Mouse (Mus musculus) megakaryocyte-erythroid progenitor cell, adult 5-6 weeks (primary cell): ENCODE results near the gene Angptl2. TPM values are rescaled to one million over a fixed set of nuclear protein-coding genes. Genes with fewer than 3 reads are reported as not detected.

Experiments
- ATAC-seq: replicated peaks from 2 replicates; pipeline ENCODE4 v1.8.0; 2016; ENCODE audit warnings: mild to moderate bottlenecking, inconsistent platforms; ENCODE audit not compliant: severe bottlenecking, poor library complexity, low FRiP score, low TSS enrichment
- total RNA-seq, 2 experiments: library from RNA; stranded (forward) in 1 of 2; stranded (reverse) in 1 of 2; fragments of 200-1000, 215-1000 nt in 1 of 2; fragments of >200 nt in 1 of 2; fragmentation: Nextera tagmentation in 1 of 2; gene quantifications; 2 replicates each; pipeline ENCODE4 v1.2.3; 2014 to 2017

Gene Angptl2
- total RNA-seq, 2 experiments from 2014 or later: 0.89 TPM; not detected in 1

DNA sequence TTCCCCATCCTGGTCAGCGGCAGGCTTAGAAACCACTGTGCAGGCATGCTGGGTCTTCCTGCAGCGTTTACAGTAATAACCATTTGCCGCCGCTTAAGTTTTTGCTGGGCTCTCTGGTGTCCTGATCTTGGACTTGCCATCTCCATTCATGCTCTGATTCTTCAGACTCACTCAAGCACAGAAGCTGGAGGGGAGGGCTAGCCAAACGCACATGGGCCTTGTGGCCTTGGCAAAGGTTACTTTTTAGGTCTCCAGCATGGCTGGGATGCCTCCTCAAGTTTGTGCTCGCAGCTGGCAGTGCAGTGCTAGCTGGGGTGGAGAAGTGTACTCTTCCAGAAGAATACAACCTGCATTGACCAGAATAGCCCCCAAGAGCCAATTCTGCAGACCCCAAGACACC, 6.6 kb downstream of the Angptl2 start:
- ATAC-seq: no peak

DNA sequence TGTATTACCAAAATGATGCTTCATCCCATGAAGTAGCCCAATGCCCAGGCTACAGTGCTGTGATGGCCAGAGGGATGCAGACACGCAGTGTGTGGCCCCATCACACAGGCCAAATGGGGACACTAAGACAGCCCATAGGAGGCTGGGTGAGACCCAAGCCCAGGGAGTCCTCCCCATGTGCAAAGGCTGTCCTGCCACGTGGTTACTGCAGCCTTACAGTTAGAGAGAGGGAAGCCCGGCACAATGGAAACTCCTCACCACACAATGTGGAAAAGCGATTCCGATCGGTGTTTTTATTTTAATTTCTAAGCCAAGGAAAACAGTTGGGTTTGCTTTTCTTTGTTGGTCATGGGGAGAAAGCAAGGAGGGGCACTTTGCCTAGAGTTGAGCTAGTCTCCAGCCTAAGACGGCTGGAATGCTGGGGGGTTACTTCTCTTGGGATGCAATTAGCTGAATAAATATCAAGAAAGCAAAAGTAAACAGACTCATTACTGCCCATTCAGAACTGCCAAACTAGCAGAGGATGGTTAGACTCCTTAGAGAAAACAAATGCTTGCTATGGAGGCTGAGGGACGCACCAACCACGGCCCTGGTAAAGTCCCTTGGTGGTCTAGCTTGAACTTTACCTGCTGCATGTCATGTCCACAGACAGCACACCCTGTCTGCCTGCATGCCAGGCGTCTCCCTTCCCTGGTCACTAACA, 7.9 kb downstream of the Angptl2 start:
- ATAC-seq: no peak

DNA sequence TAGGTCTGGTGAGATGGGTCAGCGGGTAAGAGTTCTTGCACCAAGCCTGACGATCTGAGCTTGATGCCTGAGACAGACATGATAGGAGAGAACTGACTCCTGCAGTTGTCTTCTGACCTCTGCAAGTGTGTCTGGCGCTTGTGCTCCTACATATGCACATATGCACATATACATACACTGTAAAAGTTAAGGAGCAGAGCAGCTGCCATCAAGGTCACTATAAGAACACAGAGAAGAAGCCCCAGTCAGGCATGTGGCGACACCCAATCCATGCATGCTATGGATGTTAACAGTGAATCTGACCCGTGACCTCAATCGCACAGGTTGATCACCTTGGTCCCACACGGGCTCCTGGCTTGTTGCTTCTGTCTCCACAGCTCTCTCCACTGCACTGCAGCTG, 10.1 kb downstream of the Angptl2 start:
- ATAC-seq: no peak

DNA sequence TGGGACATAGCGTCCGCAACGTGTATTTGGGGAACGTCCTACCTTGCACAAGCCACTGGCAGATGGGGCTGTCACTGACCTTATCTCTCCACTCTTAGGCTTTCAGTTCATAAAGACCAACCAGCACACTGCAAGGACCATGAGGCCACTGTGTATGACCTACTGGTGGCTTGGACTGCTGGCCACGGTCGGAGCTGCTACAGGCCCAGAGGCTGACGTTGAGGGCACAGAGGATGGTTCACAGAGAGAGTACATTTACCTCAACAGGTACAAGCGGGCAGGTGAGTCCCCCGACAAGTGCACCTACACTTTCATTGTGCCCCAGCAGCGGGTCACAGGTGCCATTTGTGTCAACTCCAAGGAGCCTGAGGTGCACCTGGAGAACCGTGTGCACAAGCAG, 12.2 kb downstream of the Angptl2 start:
- no peak for ATAC-seq

DNA sequence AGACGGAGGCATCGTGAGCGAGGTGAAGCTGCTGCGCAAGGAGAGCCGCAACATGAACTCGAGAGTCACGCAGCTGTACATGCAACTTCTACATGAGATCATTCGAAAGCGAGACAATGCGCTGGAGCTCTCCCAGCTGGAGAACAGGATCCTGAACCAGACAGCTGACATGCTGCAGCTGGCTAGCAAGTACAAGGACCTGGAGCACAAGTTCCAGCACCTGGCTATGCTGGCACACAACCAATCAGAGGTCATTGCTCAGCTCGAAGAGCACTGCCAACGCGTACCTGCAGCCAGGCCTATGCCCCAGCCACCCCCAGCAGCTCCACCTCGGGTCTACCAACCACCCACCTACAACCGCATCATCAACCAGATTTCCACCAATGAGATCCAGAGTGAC, 12.7 kb downstream of the Angptl2 start:
- ATAC-seq: no peak

DNA sequence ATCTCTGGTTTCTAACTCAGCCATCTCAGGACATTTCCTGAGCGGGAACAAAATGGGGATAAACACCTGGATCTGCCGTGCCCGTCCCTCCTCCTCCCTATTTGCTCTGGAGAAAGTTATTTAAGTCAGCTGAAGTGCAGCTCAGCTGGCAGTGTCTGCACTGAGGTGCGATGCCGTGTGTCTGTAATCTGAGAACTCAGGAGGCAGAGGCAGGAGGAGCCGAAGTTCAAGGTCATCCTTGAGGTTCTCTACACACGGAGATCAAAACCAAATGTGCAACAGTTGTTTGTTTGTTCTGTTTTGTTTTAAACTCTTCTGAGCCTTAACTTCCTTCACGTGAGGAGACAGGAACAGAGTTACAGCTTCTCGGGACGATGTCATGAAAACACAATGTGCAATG, 14.8 kb downstream of the Angptl2 start:
- ATAC-seq: no peak

DNA sequence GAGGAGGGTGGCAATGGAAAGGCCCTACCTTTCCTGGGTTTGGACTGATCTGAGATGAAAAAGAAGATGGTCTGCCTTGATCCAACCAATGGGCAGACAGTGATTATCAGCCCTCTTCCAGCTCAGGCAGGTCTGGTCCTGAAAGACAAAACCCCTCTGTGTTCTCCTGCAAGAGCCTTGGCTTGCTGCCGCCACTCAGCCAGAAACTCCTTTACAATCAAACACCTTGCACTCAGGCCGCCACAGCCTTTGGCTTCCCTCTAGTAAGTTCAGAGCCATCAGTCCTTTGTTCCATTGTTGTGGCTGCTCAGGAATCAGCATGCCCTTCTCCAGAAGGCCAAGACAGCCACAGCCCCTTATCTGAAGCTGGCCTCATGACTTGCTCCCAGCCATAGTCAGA, 15.9 kb downstream of the Angptl2 start:
- no peak for ATAC-seq

DNA sequence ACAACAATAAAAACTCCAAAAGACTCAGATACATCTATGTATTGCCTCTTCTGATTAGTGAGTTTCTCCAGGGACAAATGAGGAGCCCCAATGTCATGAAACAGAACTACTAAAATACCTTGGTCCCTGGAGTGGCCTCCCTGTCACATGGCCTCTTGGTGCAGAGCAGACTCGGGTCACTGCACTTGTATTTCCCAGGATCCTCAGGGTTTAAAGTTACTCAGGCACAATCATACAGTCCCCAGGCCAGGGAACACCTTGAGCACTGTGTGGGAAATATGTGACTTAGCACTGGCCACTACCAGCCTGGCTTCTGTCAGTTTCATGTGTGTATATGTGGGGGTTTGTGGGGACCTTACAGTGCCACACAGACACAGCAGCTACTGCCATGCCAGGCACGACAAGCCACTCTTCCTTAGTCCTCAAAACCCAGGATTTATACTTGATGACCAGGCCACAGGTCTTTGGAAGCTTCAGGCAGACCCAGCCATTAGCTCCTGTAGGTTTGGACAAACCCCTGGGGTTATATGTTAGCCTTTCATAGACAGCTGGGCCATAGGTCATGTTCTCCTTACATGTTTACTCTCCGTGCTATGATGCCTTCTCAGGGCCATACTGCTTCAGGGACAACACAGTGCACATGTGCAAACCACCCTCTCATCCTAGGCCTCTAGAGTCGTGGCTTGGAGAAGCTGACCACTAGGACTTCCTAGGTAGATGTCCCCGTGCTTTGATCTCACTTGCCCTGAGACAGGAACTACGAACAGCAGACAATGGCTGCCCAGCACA, 17.1 kb downstream of the Angptl2 start:
- ATAC-seq: no peak

DNA sequence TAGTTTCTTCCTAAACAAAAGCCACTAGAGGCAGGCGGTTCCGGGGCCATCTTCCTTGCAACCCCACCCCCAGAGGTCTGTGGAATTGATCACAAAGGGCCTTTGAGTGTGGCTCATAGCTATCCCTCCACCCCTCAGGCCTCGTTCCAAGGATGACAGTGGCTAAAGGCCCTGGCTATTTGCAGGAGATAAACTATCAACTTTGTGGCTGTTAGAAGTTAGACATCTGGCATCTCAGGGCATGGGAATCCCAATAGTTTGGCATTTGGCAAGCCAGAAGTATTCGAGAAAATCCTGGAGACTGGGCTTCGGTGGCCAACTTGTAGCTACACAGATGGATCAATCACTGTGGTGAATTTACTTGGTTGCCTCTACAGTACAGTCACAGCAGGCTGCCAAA, 18.0 kb downstream of the Angptl2 start:
- ATAC-seq: no peak

DNA sequence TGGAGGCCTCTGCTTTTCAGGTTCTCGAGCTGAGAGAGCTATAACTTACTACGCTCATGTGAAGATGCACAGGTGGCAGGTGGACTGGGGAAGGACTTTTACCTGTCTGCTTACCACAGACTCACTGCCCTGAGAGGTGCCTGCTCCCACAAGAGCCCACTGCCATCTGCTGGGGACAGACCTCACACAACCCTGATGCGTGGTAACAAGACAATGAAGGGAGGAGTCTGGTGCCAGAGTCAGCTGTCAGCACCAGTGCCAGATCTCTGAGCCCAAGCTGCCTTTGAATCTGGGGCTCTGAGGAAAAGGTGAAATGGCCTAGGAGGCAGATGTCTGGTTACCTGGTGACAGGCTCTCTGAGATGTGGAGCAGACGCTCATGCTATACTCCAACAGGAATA, 19.0 kb downstream of the Angptl2 start:
- ATAC-seq: no peak

DNA sequence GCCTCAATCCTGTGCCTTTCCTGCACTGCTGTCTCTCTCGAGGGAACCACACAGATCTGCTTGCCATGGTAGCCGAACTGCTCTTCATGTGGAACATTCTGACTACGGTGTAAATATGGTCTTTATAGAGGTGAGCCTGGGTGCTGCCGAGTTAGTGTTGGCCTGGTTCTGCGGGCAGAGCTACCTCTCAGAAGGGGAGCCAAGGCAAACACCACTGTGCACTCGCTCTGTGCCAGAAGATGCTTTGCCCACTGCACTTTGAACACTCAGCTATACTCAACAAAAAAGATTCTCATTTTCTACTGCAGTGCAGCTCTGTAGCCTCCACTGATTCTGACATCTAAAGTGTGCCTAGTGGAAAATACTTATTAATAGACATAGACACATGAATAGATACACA, 21.7 kb downstream of the Angptl2 start:
- ATAC-seq: no peak

DNA sequence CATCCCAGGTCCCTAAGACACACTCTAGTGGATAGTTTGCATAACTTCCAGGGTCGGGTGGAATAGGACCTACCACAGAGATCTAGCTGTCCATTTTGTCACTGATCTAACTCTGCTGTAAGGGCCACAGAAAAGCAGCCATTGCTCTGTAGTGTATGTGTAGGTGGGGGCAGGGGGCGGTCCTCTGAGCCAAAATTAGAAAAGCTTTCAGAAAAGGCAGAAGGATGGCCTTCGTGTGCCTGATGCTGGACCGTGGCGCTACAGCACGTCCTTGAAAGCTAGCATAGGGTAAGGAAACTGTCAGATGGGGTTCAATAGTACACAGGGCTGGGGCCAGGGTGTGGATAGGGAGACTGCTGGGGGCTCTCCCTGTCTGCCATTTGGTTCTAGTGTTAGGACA, 29.0 kb downstream of the Angptl2 start:
- no peak for ATAC-seq

DNA sequence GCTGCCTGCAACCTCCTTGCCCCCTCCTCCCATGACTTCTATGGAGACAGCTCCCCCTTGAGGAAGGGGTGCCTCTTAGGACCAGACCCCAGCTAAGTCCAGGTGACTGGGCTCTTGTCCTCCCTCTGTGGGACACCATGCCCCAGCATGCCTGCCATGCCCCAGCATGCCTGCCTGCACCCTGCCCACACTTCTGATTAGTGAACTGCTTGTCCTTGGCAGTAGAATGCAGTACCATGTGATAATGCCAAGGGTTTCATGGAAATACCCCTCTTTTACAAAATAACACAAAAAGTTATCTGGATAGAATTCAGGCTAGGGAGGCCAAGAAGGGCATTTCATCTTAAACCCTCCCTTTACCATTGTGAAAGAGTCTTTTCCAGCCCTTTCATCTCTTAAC, 29.5 kb downstream of the Angptl2 start:
- no peak for ATAC-seq

DNA sequence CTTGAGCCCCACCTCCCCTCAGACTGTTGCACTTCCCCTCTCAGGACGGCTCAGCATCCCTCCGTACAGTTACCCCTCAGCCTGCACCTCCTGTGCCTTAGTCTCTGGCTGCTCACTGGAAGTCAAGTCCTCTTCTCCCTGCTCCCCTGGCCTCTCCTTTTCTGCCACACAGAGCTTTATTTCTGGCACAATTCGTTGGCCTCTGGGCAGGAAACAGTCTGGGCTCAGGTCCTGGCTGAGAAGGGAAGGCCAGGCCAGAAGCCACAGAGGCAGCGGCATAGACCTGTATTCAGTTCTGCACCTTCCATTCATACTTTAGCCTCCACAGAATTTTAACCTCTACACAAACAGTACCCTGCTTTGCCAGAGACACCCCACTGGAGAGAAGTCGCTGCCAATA, 31.0 kb downstream of the Angptl2 start:
- ATAC-seq: no peak

DNA sequence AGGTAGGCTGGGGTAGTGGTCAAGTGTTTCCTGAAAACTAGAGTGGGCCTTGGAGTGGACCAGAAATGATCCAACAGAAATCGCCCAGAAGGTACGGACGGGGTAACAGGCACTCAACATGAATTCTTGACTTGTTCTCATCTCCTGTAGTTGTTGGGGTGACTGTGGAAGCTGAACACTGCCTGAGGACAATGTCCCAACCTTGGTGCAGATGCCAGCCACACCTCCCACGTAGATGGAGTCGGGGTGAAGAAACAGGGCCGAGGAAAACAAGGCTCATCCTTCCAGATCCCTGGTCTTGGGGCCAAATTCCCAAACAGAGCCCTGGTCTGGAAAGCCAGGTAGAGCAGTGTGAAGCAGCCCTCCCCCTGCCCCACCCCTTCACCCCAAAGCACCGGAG, 32.7 kb downstream of the Angptl2 start:
- no peak for ATAC-seq

DNA sequence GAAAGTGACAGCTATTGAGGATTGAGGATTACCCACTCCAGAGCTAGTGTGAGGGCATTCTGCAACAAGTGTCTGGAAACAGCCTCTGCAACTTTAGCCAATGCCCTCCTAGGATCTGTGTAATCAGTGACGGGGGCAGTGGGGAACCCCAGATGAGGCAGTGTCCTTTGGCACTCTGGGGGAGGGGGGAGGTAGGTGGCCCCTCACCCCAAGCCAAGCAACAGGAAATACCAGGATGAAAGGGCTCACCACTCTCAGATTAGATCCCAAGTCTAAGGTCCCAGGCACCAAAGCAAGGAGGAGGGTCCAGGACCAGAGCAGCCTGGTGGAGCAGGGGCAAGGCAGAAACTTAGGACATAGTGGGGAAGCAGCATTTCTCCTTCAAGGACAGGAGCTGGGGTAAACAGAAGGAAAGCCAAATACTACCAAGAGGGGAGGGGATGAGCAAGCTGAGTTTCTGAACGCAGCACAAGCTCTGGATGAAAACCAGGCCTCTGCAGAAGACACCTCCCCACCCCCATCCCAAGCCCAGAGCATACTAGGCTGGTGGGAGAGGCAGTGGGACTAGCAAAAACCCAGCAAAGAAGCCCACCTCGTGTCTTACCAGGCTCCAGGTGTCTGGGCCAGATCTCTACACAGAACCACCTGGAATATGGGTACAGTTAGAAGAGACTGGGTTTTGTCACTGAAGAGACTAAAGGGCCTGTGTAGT, 34.2 kb downstream of the Angptl2 start:
- ATAC-seq: no peak

DNA sequence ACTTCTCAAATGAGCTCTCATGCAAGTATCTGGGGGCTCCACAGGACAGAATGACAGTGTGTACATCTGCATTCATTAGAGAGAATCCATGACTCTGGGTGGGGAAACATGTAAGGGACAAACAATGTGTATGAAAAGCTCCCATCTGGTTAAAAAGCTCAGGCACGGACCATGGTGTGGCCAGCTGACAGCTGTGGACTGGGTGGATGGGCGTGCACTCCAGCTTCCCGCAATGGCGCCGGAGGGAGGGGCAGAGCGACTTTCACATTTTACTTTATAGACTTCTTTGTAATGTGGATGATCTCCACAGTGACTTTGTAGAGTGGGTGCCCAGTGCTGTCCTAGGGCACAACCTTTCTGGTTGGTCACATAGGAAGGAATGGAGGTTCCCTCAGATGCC, 36.9 kb downstream of the Angptl2 start:
- ATAC-seq: no peak

DNA sequence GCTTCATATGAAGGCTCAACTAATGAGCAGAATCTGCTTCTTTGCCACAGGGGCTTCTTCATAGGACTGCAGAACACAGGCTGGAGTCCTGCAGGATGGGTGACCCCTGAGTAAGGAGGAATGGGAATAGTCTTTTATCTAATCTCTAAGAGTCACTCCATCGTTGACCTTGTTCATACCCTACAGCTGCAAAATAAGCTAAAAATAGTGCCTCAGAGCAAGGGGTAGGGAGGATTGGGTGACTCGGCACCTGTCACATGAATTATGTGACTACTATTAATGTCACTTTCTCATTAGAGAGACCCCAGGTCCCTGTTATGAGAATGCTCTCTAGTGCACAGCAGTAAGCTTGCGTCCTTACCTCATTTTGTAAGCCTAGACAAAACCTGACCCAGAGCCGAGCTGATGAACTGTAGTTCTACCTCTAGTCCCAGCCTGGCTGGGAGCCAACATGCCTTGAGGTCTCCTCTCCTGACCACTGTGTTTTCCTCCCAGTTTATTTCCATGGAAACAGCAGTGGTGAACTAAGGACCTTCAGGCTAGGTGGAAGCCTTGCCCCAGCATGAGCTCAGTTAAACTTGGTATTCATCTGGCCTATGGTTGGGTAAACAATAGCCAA, 37.8 kb downstream of the Angptl2 start:
- ATAC-seq: no peak

DNA sequence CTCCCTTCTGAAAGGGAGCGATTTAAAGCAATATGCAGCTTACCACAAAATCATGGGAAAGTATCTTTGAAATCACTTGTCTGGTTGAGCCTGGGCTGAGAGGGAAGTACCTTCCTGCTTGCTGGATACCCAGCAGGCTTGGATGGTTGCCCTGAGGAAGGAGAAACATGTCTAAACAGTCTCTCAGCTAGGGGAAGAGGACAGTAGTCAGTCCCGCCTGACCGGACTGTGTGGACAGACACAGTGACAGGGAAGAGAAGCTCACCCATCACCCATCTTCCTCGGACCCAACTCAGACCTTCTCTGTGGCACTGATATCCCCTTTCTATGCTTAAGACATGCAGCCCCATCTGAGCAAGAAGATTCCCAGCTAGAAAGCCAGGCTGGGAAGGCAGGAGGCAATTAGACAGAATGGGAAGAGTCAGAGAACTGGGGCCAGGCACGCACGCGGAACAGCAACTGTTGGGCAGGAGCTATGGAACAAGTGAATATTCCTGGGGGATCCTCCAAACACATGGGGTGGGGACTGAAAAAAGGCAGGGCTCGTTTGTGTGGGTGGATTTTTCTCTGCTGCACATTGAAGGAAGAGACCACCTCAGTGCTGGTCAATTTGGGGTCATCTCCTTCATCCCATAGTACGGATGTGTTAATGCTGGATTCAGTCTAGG, 38.6 kb downstream of the Angptl2 start:
- ATAC-seq: no peak
